In genomic region chr6:38180669-38181068, GRCm38 (mm10) we compare ENCODE assay signal across 17 mouse cellular contexts. TPM values are rescaled to one million over a fixed set of nuclear protein-coding genes. Genes with fewer than 3 reads are reported as not detected.
DNase-seq lines count a peak whose midpoint lies in the region; ATAC-seq lines count a peak whose summit lies in the region.
"Had no signal": no experiment of that assay in that cellular context is flagged by ENCODE, and none has a peak within 500 bp of the region (broad histone marks: within the 10 kb centered on the region; RNA-seq: fewer than 3 reads in every experiment).

No protein-coding gene starts in this region.

- WGBS in heart, embryonic 15.5 days, result 53% methylated on average over 5 of the region's 5 CpGs
- WGBS in limb, embryonic 12.5 days, result 67% methylated on average over 5 of the region's 5 CpGs

- no peak overlapping the region for H3K9ac ChIP-seq in heart, embryonic 15.5 days
- H3K9ac ChIP-seq in limb, embryonic 12.5 days (replicated peaks), result no peak overlapping the region
- H3K9ac ChIP-seq: embryonic facial prominence, embryonic 12.5 days; hindbrain, embryonic 12.5 days; liver, embryonic 15.5 days had no signal

- no peak for DNase-seq in heart, adult 8-10 months (ENCODE audit: low spot score)
- peak; percentile 29 for DNase-seq in ZHBTc4 (ENCODE audit: low read depth, low spot score)
- peak; percentile 48 for DNase-seq in lung, postnatal 25 days (ENCODE audit: low spot score)
- no peak for DNase-seq in thymus, postnatal 14 days
- no peak for DNase-seq in T-cell, adult 2 months (ENCODE audit: low spot score)
- DNase-seq: adrenal gland, postnatal 36 days; cerebellum, postnatal 14 days; kidney, adult 2 months; midbrain, embryonic 14.5 days had no signal

- H3K4me2 ChIP-seq in heart, embryonic 15.5 days, result no peak overlapping the region
- no peak overlapping the region for H3K4me2 ChIP-seq in limb, embryonic 12.5 days
- H3K4me2 ChIP-seq: embryonic facial prominence, embryonic 12.5 days; hindbrain, embryonic 12.5 days; liver, embryonic 15.5 days had no signal

- no peak for ATAC-seq in heart, embryonic 15.5 days (replicated peaks; ENCODE audit: insufficient number of reproducible peaks, insufficient read depth, low FRiP score, low read depth)
- no peak for ATAC-seq in limb, embryonic 12.5 days (ENCODE audit: insufficient number of reproducible peaks, insufficient read depth, low FRiP score, low TSS enrichment, low read depth)
- no peak for ATAC-seq in monocyte, adult 5-6 weeks (replicated peaks; ENCODE audit: insufficient number of reproducible peaks, low FRiP score, low TSS enrichment, poor library complexity, severe bottlenecking)

- no peaks in the 10 kb centered on the region for H3K4me1 ChIP-seq in heart, embryonic 15.5 days (replicated peaks)
- peaks cover 24% of the 10 kb centered on the region for H3K4me1 ChIP-seq in limb, embryonic 12.5 days (replicated peaks)
- H3K4me1 ChIP-seq: liver, embryonic 15.5 days had no signal

- H3K36me3 ChIP-seq in heart, embryonic 15.5 days, result peaks cover 8% of the 10 kb centered on the region; the same call in 1 of the 2 replicates
- peaks cover 77% of the 10 kb centered on the region for H3K36me3 ChIP-seq in limb, embryonic 12.5 days
- H3K36me3 ChIP-seq: liver, embryonic 15.5 days had no signal

- H3K27ac ChIP-seq in heart, embryonic 15.5 days, result peak overlapping the region; percentile 7; the same call in 1 of the 2 replicates
- H3K27ac ChIP-seq in limb, embryonic 12.5 days, result peak overlapping the region; percentile 89
- H3K27ac ChIP-seq: embryonic facial prominence, embryonic 12.5 days; hindbrain, embryonic 12.5 days; liver, embryonic 15.5 days had no signal

- H3K4me3 ChIP-seq in heart, embryonic 15.5 days, result no peak overlapping the region
- no peak overlapping the region for H3K4me3 ChIP-seq in limb, embryonic 12.5 days (replicated peaks)
- H3K4me3 ChIP-seq: embryonic facial prominence, embryonic 12.5 days; hindbrain, embryonic 12.5 days; liver, embryonic 15.5 days had no signal

- H3K9me3 ChIP-seq in heart, embryonic 15.5 days (replicated peaks), result no peaks in the 10 kb centered on the region
- H3K9me3 ChIP-seq in limb, embryonic 12.5 days, result no peaks in the 10 kb centered on the region
- H3K9me3 ChIP-seq: embryonic facial prominence, embryonic 12.5 days; hindbrain, embryonic 12.5 days; liver, embryonic 15.5 days had no signal

- no peaks in the 10 kb centered on the region for H3K27me3 ChIP-seq in heart, embryonic 15.5 days
- H3K27me3 ChIP-seq in limb, embryonic 12.5 days, result no peaks in the 10 kb centered on the region
- H3K27me3 ChIP-seq: embryonic facial prominence, embryonic 12.5 days; hindbrain, embryonic 12.5 days; liver, embryonic 15.5 days had no signal

RNA-seq across cellular contexts. Expression of gene Atp6v0a4, which starts 56.3 kb away (rescaled TPM):
- polyA plus RNA-seq in heart, embryonic 15.5 days (2015; fragmentation: Nextera tagmentation; extraction: Ambion mirVana), result 0.69 and 0.77 TPM in 2 replicates
- total RNA-seq in heart, adult 8-10 months (2022), result 1 to 10 TPM; 2.0 to 3.9 (median 2.2) TPM
- not detected in 2 replicates for polyA plus RNA-seq in limb, embryonic 12.5 days (2016; fragmentation: Nextera tagmentation; extraction: Ambion mirVana)
- total RNA-seq in monocyte, adult 5-6 weeks (2017), result not detected in 3 replicates
- polyA plus RNA-seq: forebrain, embryonic 11.5 days; midbrain, embryonic 14.5 days; small intestine, adult 2 months had no signal

Comparison
In these comparisons a context has a peak if more than half of its experiments do, and no peak if none do; other contexts are left out.
1. DNase-seq: peak in ZHBTc4 (single experiment) and lung, postnatal 25 days (single experiment); none in heart, adult 8-10 months (single experiment), thymus, postnatal 14 days (single experiment) and T-cell, adult 2 months (single experiment).